Mouse (Mus musculus): ENCODE data around the gene Olfr509. TPM values are rescaled to one million over a fixed set of nuclear protein-coding genes. Genes with fewer than 3 reads are reported as not detected.

Gene Olfr509
- polyA plus RNA-seq (2014; fragmentation: Illumina TruSeq; extraction: RNeasy Lipid Tissue Mini Kit (QIAGEN cat#74804); ENCODE audit: low read depth, low replicate concordance) = not detected

DNA sequence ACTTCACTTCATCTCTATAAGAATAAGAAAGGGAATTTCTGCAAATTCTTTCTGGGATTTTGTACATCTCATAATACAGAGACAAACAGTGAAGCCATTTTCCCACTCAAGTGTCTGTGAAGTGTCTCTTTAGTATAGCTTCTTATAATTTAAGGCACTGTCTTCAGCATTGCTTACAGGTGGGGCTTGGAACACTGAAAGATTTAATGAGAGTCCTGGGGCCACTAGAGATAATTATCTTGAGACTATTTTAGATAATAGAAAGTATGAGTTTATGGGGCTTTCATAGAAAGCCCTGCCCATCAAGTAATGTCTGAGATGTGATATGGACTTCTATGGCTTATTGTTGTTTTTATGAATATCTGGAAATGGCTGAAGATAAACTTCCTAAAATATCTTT is at the start of gene Olfr509:
Gene Olfr509 (minus strand): TSS at position 101 of the 400 bp plus-strand sequence.

DNA sequence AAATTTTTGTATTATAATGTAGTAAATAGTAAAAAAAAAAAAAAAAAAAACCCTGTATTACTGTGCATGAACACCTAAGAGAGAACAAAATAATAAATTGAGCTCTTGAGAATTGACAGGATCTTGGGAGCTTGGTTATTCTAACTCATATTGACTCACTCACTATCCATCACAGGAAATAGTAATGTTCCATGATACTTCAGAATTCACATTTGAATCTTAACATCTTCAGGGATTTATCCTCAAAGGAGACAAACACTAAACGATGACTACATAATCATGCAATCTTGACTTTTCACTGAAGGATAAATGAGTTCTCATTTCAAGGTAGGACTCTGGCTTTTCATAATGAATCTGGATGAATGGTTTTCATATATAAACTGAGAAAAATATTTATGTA is 14.4 kb upstream of the Olfr509 start, which contains the start of gene Olfr510:
Gene Olfr510 (plus strand): TSS at position 301 of the 400 bp plus-strand sequence.

DNA sequence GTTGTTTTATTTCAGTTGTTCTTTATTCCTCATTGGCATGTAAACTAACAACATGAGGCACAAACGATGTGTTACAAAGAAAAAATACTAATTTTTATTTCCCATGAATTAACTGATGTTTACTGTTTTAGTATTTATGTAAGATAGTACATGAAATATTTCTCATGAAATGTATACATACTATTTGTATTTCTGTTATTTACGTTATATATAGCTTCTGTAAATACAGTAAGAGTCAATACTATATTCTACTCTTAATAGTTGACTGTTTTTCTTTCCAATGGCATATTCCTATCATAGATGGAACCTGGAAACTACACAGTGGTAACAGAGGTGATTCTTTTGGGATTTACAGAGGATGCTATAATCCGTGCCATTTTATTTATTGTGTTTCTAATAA is 22.0 kb downstream of the Olfr509 start, which contains the start of gene Olfr508:
Gene Olfr508 (plus strand): TSS at position 301 of the 400 bp plus-strand sequence.

DNA sequence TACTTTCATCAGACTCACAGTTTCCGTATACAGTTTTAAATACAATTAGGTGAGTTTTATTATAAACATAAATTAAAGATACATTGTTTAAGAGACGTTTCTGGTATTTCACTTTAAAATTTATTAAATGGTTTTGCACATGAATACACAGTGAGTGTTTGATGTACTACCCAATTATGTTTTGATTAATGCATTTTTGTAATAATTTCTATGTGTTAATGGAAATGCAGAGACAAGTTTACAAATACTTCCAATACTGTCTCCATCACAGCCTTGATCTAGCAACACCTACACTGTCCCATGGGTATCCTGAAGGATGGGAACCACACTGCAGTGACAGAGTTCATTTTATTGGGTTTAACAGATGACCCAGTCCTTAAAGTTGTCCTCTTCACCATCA is 30.2 kb downstream of the Olfr509 start, which contains the start of gene Olfr507:
Gene Olfr507 (plus strand): TSS at position 301 of the 400 bp plus-strand sequence.

DNA sequence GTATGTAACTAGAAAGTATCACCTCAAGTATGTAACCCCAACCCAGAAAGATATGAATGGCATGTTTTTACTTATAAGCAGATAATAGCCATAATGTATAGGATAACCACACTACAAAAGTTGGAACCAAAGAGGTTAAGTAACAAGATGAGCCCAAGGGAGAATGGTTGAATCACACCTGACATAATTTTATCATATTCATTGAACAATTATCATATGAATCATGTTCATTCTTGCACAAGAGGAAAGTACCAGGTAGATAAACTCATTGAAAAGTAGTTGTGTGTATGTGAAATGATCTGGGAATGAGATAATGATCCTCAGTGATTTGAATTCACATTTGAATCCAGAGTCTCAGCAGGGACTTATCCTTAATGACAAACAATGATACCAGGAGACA is 41.2 kb downstream of the Olfr509 start, which contains the start of gene Olfr506:
Gene Olfr506 (plus strand): TSS at position 301 of the 400 bp plus-strand sequence.

Other genes with a start within 250 kb of the Olfr509 start
- not detected for gene Olfr497, start 231.5 kb downstream of the Olfr509 start, polyA plus RNA-seq (2014; fragmentation: Illumina TruSeq; extraction: RNeasy Lipid Tissue Mini Kit (QIAGEN cat#74804); ENCODE audit: low read depth, low replicate concordance)
- gene Olfr498, start 186.6 kb downstream of the Olfr509 start, polyA plus RNA-seq (2014; fragmentation: Illumina TruSeq; extraction: RNeasy Lipid Tissue Mini Kit (QIAGEN cat#74804); ENCODE audit: low read depth, low replicate concordance) = not detected
- gene Olfr502, start 126.8 kb downstream of the Olfr509 start, polyA plus RNA-seq (2014; fragmentation: Illumina TruSeq; extraction: RNeasy Lipid Tissue Mini Kit (QIAGEN cat#74804); ENCODE audit: low read depth, low replicate concordance) = not detected
- not detected for gene Olfr503, start 107.4 kb downstream of the Olfr509 start, polyA plus RNA-seq (2014; fragmentation: Illumina TruSeq; extraction: RNeasy Lipid Tissue Mini Kit (QIAGEN cat#74804); ENCODE audit: low read depth, low replicate concordance)
- not detected for gene Olfr504, start 86.1 kb downstream of the Olfr509 start, polyA plus RNA-seq (2014; fragmentation: Illumina TruSeq; extraction: RNeasy Lipid Tissue Mini Kit (QIAGEN cat#74804); ENCODE audit: low read depth, low replicate concordance)
- not detected for gene Olfr506, start 41.1 kb downstream of the Olfr509 start, polyA plus RNA-seq (2014; fragmentation: Illumina TruSeq; extraction: RNeasy Lipid Tissue Mini Kit (QIAGEN cat#74804); ENCODE audit: low read depth, low replicate concordance)
- not detected for gene Olfr507, start 30.1 kb downstream of the Olfr509 start, polyA plus RNA-seq (2014; fragmentation: Illumina TruSeq; extraction: RNeasy Lipid Tissue Mini Kit (QIAGEN cat#74804); ENCODE audit: low read depth, low replicate concordance)
- gene Olfr508, start 21.9 kb downstream of the Olfr509 start, polyA plus RNA-seq (2014; fragmentation: Illumina TruSeq; extraction: RNeasy Lipid Tissue Mini Kit (QIAGEN cat#74804); ENCODE audit: low read depth, low replicate concordance) = not detected
- not detected for gene Olfr510, start 14.5 kb upstream of the Olfr509 start, polyA plus RNA-seq (2014; fragmentation: Illumina TruSeq; extraction: RNeasy Lipid Tissue Mini Kit (QIAGEN cat#74804); ENCODE audit: low read depth, low replicate concordance)
- not detected for gene Olfr512, start 61.4 kb upstream of the Olfr509 start, polyA plus RNA-seq (2014; fragmentation: Illumina TruSeq; extraction: RNeasy Lipid Tissue Mini Kit (QIAGEN cat#74804); ENCODE audit: low read depth, low replicate concordance)
- gene Olfr513, start 99.1 kb upstream of the Olfr509 start, polyA plus RNA-seq (2014; fragmentation: Illumina TruSeq; extraction: RNeasy Lipid Tissue Mini Kit (QIAGEN cat#74804); ENCODE audit: low read depth, low replicate concordance) = not detected
- gene Olfr514, start 174.1 kb upstream of the Olfr509 start, polyA plus RNA-seq (2014; fragmentation: Illumina TruSeq; extraction: RNeasy Lipid Tissue Mini Kit (QIAGEN cat#74804); ENCODE audit: low read depth, low replicate concordance) = not detected
- gene Olfr516, start 198.6 kb upstream of the Olfr509 start, polyA plus RNA-seq (2014; fragmentation: Illumina TruSeq; extraction: RNeasy Lipid Tissue Mini Kit (QIAGEN cat#74804); ENCODE audit: low read depth, low replicate concordance) = not detected
- gene Olfr517, start 220.5 kb upstream of the Olfr509 start, polyA plus RNA-seq (2014; fragmentation: Illumina TruSeq; extraction: RNeasy Lipid Tissue Mini Kit (QIAGEN cat#74804); ENCODE audit: low read depth, low replicate concordance) = not detected
- gene Olfr518, start 233.1 kb upstream of the Olfr509 start, polyA plus RNA-seq (2014; fragmentation: Illumina TruSeq; extraction: RNeasy Lipid Tissue Mini Kit (QIAGEN cat#74804); ENCODE audit: low read depth, low replicate concordance) = not detected
- gene Olfr519, start 242.5 kb upstream of the Olfr509 start, polyA plus RNA-seq (2014; fragmentation: Illumina TruSeq; extraction: RNeasy Lipid Tissue Mini Kit (QIAGEN cat#74804); ENCODE audit: low read depth, low replicate concordance) = not detected